Mouse (Mus musculus) common myeloid progenitor, adult 5-6 weeks (primary cell): ENCODE measurements around the gene Nat8f1. TPM values are rescaled to one million over a fixed set of nuclear protein-coding genes. Genes with fewer than 3 reads are reported as not detected.

Experiments used
- total RNA-seq: library from RNA; stranded (forward); fragments of 200-1000, 187-1606 nt; gene quantifications from 2 replicates; pipeline ENCODE4 v1.2.3, GENCODE M21; 2017

Gene Nat8f1
- total RNA-seq, 1 experiment from 2014 or later: 4.1 TPM

Other genes starting within 250 kb of the Nat8f1 start
- not detected in 2 replicates for gene Nat8f7, start 202.5 kb downstream of the Nat8f1 start, total RNA-seq
- gene Nat8f3, start 149.9 kb downstream of the Nat8f1 start, total RNA-seq: not detected in 2 replicates
- not detected in 2 replicates for gene Nat8f6, start 94.7 kb downstream of the Nat8f1 start, total RNA-seq
- gene Nat8f5, start 94.7 kb downstream of the Nat8f1 start, total RNA-seq: not detected in 2 replicates
- gene Nat8, start 83.6 kb downstream of the Nat8f1 start, total RNA-seq: not detected in 2 replicates
- gene Nat8f2, start 46.5 kb downstream of the Nat8f1 start, total RNA-seq: not detected in 2 replicates
- gene Nat8f4, start 10.8 kb downstream of the Nat8f1 start, total RNA-seq: 1.6 TPM in 2 replicates
- 54.6 and 74.5 TPM in 2 replicates for gene Tprkb, start 3.8 kb downstream of the Nat8f1 start, total RNA-seq
- gene Dusp11, start 46.0 kb upstream of the Nat8f1 start, total RNA-seq: 41.9 and 69.4 TPM in 2 replicates
- gene Figla, start 100.5 kb upstream of the Nat8f1 start, total RNA-seq: not detected in 2 replicates
- 31.6 and 44.5 TPM in 2 replicates for gene Add2, start 113.0 kb upstream of the Nat8f1 start, total RNA-seq